ENCODE assay signal across 28 mouse cellular contexts in the genomic region with DNA sequence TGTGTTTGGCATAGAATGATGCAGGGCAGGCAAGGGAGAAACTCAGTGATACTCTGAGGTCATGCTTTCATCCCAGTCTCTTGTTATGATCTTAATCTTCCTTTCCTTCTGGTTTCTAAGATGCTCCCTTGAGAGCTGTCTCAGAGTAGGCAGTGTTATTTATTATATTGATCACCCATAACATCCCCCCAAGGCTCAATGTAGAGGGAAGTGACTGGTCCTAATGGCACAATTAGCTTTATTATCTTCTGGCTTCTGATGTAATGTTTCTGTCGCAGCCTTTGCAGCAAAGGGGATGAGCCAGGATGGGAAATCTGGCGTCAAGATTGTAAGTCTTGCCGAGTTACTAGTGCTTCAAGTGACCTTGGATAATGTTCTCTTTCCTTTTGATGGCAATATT.
DNase-seq lines count a peak whose midpoint lies in the region; ATAC-seq and TF ChIP-seq lines count a peak whose summit lies in the region.
"Had no signal": no experiment of that assay in that cellular context is flagged by ENCODE, and none has a peak within 500 bp of the region (broad histone marks: within the 10 kb centered on the region; RNA-seq: fewer than 3 reads in every experiment).

No protein-coding gene starts in this region.

- no peak overlapping the region for H3K9ac ChIP-seq in hindbrain, embryonic 13.5 days
- no peak overlapping the region for H3K9ac ChIP-seq in hindbrain, embryonic 11.5 days (ENCODE audit: low read depth, low read length)
- no peak overlapping the region for H3K9ac ChIP-seq in neural tube, embryonic 13.5 days
- H3K9ac ChIP-seq in heart, adult 2 months (ENCODE audit: low read depth, low read length): no peak overlapping the region
- H3K9ac ChIP-seq: embryonic facial prominence, embryonic 13.5 days; embryonic facial prominence, embryonic 15.5 days; forebrain, embryonic 12.5 days had no signal

- intact Hi-C loops in heart, adult 2 months (cut with DNase I): no loop called here

- peak overlapping the region; percentile 9; the same call in 1 of the 2 replicates for H3K27ac ChIP-seq in hindbrain, embryonic 13.5 days
- no peak overlapping the region for H3K27ac ChIP-seq in hindbrain, embryonic 11.5 days (ENCODE audit: low read depth, low read length)
- H3K27ac ChIP-seq in neural tube, embryonic 13.5 days (replicated peaks): no peak overlapping the region
- H3K27ac ChIP-seq in heart, adult 2 months: no peak overlapping the region
- H3K27ac ChIP-seq: embryonic facial prominence, embryonic 13.5 days; embryonic facial prominence, embryonic 15.5 days; forebrain, embryonic 10.5 days; forebrain, embryonic 12.5 days had no signal

- peaks cover 22% of the 10 kb centered on the region for H3K4me1 ChIP-seq in hindbrain, embryonic 13.5 days (replicated peaks)
- no peaks in the 10 kb centered on the region for H3K4me1 ChIP-seq in hindbrain, embryonic 11.5 days (replicated peaks; ENCODE audit: control insufficient read depth, insufficient read depth, low read length)
- peaks cover 19% of the 10 kb centered on the region for H3K4me1 ChIP-seq in neural tube, embryonic 13.5 days (replicated peaks)
- H3K4me1 ChIP-seq in heart, adult 2 months (ENCODE audit: control insufficient read depth, insufficient read depth, low read length): no peaks in the 10 kb centered on the region

- no peak for TF ChIP-seq CTCF in heart, adult 2 months (IDR thresholded peaks at IDR 0.05)

- no peak overlapping the region for H3K4me2 ChIP-seq in hindbrain, embryonic 13.5 days
- H3K4me2 ChIP-seq in hindbrain, embryonic 11.5 days (replicated peaks; ENCODE audit: low read depth, low read length): no peak overlapping the region
- H3K4me2 ChIP-seq in neural tube, embryonic 13.5 days: no peak overlapping the region
- H3K4me2 ChIP-seq: embryonic facial prominence, embryonic 13.5 days; embryonic facial prominence, embryonic 15.5 days; forebrain, embryonic 12.5 days had no signal

- no peaks in the 10 kb centered on the region for H3K79me2 ChIP-seq in heart, adult 2 months (replicated peaks; ENCODE audit: control insufficient read depth, insufficient read depth, low read length)

- WGBS in hindbrain, embryonic 13.5 days: 68% methylated on average over 3 of the region's 3 CpGs
- 77% methylated on average over 3 of the region's 3 CpGs for WGBS in hindbrain, embryonic 11.5 days
- 34% methylated on average over 3 of the region's 3 CpGs for WGBS in neural tube, embryonic 13.5 days
- 72% methylated on average over 3 of the region's 3 CpGs for WGBS in heart, adult 2 months

- DNase-seq in hindbrain, embryonic 11.5 days (ENCODE audit: low spot score): no peak
- DNase-seq in neural tube, embryonic 10.5 days (ENCODE audit: extremely low spot score, low spot score): no peak
- no peak for DNase-seq in heart, adult 2 months
- DNase-seq: adrenal gland, adult 8-10 months; adrenal gland, postnatal 14 days; adrenal gland, postnatal 36 days; B cell, adult 2 months; cerebellum, adult 11 months; cerebellum, adult 18-20 months; cerebellum, adult 8-10 months; cerebellum, adult 9-11 months; cerebellum, postnatal 14 days; cerebellum, postnatal 36 days; embryo, embryonic 11 days had no signal

- H3K4me3 ChIP-seq in hindbrain, embryonic 13.5 days: no peak overlapping the region
- H3K4me3 ChIP-seq in hindbrain, embryonic 11.5 days (ENCODE audit: low read depth, low read length): no peak overlapping the region
- no peak overlapping the region for H3K4me3 ChIP-seq in neural tube, embryonic 13.5 days
- H3K4me3 ChIP-seq in heart, adult 2 months: no peak overlapping the region
- H3K4me3 ChIP-seq: embryonic facial prominence, embryonic 13.5 days; embryonic facial prominence, embryonic 15.5 days; erythroblast, embryonic 14.5 days; forebrain, embryonic 10.5 days; forebrain, embryonic 12.5 days had no signal

- H3K27me3 ChIP-seq in hindbrain, embryonic 13.5 days: no peaks in the 10 kb centered on the region
- H3K27me3 ChIP-seq in hindbrain, embryonic 11.5 days (ENCODE audit: control insufficient read depth, insufficient read depth, low read length): no peaks in the 10 kb centered on the region
- H3K27me3 ChIP-seq in neural tube, embryonic 13.5 days: no peaks in the 10 kb centered on the region
- H3K27me3 ChIP-seq in heart, adult 2 months (ENCODE audit: control insufficient read depth, insufficient read depth, low read length): no peaks in the 10 kb centered on the region
- H3K27me3 ChIP-seq: CH12.LX; embryonic facial prominence, embryonic 13.5 days; embryonic facial prominence, embryonic 15.5 days; forebrain, embryonic 12.5 days; Patski had no signal

- no peak for TF ChIP-seq POLR2A in heart, adult 2 months (IDR thresholded peaks at IDR 0.05; ENCODE audit: insufficient read depth, low read depth, low read length)

- no peaks in the 10 kb centered on the region for H3K9me3 ChIP-seq in hindbrain, embryonic 13.5 days
- no peaks in the 10 kb centered on the region for H3K9me3 ChIP-seq in hindbrain, embryonic 11.5 days (ENCODE audit: control insufficient read depth, low read length)
- H3K9me3 ChIP-seq in neural tube, embryonic 13.5 days: no peaks in the 10 kb centered on the region
- H3K9me3 ChIP-seq: embryonic facial prominence, embryonic 13.5 days; embryonic facial prominence, embryonic 15.5 days; forebrain, embryonic 10.5 days; forebrain, embryonic 12.5 days had no signal

- no peak for TF ChIP-seq EP300 in heart, adult 2 months (IDR thresholded peaks at IDR 0.05; ENCODE audit: insufficient read depth, low read depth, low read length)

- ATAC-seq in hindbrain, embryonic 13.5 days (ENCODE audit: low FRiP score): no peak
- ATAC-seq in hindbrain, embryonic 11.5 days (ENCODE audit: low FRiP score): no peak
- ATAC-seq in neural tube, embryonic 13.5 days (ENCODE audit: low read depth): peak; percentile 62
- ATAC-seq: activated CD4-positive, CD25-positive, alpha-beta regulatory T cell, adult 4 months; CD4-positive, CD25-positive, alpha-beta regulatory T cell, adult 4 months; forebrain, embryonic 14.5 days; forebrain, embryonic 16.5 days; Patski had no signal

- H3K36me3 ChIP-seq in hindbrain, embryonic 13.5 days: no peaks in the 10 kb centered on the region
- no peaks in the 10 kb centered on the region for H3K36me3 ChIP-seq in hindbrain, embryonic 11.5 days (ENCODE audit: control insufficient read depth, insufficient read depth, low read length)
- H3K36me3 ChIP-seq in neural tube, embryonic 13.5 days: no peaks in the 10 kb centered on the region
- no peaks in the 10 kb centered on the region for H3K36me3 ChIP-seq in heart, adult 2 months (ENCODE audit: control insufficient read depth, insufficient read depth, low read length)
- H3K36me3 ChIP-seq: embryonic facial prominence, embryonic 13.5 days; embryonic facial prominence, embryonic 15.5 days; forebrain, embryonic 10.5 days; forebrain, embryonic 12.5 days; G1E had no signal
